Mouse (Mus musculus): ENCODE measurements around the gene Prkg2. TPM values are rescaled to one million over a fixed set of nuclear protein-coding genes. Genes with fewer than 3 reads are reported as not detected.

Gene Prkg2
- polyA plus RNA-seq, 1 experiment from 2014 or later: 3.0 TPM

DNA sequence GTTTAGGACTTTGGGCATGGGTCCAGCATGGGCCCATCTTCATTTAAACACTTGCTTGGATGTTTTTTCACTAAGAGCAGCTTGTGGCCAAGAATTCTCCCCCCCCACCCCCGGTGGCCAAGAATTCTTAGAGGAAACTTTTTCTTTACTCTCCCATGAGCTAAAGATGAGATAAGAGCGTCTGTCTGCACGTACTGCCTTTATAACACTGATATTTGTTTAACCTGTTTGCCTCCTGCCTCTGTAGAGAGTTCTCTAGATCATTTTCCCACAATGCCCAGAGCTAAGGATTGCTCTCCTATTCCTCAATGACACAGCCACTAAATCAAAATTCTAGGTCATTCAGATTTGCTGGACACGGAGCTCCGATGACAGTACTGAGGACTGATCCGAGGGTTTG lies 72.8 kb downstream of the Prkg2 start:
- Histone ChIP-seq H3K27ac (replicated peaks; ENCODE audit: low read depth, low read length) (no peak overlapping the region), H3K4me1 (ENCODE audit: control insufficient read depth, insufficient read depth, low read length) (no peaks in the 10 kb centered on the region), H3K27me3 (replicated peaks; ENCODE audit: control insufficient read depth, insufficient read depth, low read length) (no peaks in the 10 kb centered on the region), H3K9me3 (ENCODE audit: control insufficient read depth, low read length) (no peaks in the 10 kb centered on the region), H3K36me3 (ENCODE audit: control insufficient read depth, insufficient read depth, low read length) (no peaks in the 10 kb centered on the region), H3K9ac (ENCODE audit: low read depth, low read length) (no peak overlapping the region), H3K4me3 (ENCODE audit: low read depth, low read length) (no peak overlapping the region), H3K4me2 (ENCODE audit: low read depth, low read length) (no peak overlapping the region)
- no peak for DNase-seq (ENCODE audit: low spot score)
- no peak for ATAC-seq (ENCODE audit: low read depth)
- WGBS: 69% methylated on average over 6 of the region's 6 CpGs

GRCm38 (mm10) chr5:98962472-98962871 lies 74.7 kb downstream of the Prkg2 start:
- H3K4me2 ChIP-seq (ENCODE audit: low read depth, low read length): no peak overlapping the region
- WGBS: 68% methylated on average over 2 of the region's 2 CpGs
- no peak overlapping the region for H3K9ac ChIP-seq (ENCODE audit: low read depth, low read length)
- H3K36me3 ChIP-seq (ENCODE audit: control insufficient read depth, insufficient read depth, low read length): no peaks in the 10 kb centered on the region
- no peaks in the 10 kb centered on the region for H3K9me3 ChIP-seq (ENCODE audit: control insufficient read depth, low read length)
- H3K4me3 ChIP-seq (ENCODE audit: low read depth, low read length): no peak overlapping the region
- 0 out of 2 replicates have a peak, but pooled peaks cover 3% of the 10 kb centered on the region for H3K4me1 ChIP-seq (ENCODE audit: control insufficient read depth, insufficient read depth, low read length)
- DNase-seq (ENCODE audit: low spot score): no peak
- no peak overlapping the region for H3K27ac ChIP-seq (replicated peaks; ENCODE audit: low read depth, low read length)
- H3K27me3 ChIP-seq (replicated peaks; ENCODE audit: control insufficient read depth, insufficient read depth, low read length): no peaks in the 10 kb centered on the region
- no peak for ATAC-seq (ENCODE audit: low read depth)

DNA sequence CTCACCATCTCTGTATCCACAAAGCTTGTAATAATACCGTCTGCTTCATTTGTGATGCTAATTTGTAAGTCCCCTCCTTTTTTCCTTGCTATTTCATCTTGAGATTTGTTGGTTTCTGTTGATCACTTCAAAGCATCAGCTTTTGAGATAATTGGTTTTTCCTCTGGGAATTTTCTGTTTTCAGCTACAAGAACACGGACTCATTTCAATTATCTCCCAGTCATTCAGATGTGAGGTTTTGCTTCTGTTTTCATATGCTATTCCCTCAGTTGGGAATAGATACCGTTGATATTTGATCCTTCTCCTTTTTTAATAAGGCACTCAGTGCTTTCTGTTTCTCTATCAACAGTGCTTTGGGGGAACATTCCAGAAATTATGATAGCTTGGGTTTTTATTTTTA lies 81.6 kb downstream of the Prkg2 start:
- 40% methylated on average over 3 of the region's 3 CpGs for WGBS

DNA sequence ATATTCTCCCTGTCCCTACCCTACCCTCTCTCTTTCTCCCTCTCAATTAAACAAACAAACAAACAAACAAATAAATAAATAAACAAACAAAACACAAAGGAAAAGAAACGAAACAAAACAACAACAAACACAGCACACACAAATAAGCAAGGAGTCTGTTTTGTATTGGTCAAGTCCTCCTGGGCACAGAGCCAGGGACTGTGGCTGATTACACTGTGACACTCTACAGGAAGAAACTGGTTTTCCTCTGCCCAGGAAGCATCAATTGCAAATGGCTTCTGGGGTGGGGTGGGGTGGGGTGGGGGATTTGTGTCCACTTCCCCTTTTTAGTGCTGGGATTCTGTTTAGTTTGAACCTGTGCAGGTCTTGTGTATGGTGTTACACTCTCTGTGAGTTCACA lies 83.8 kb downstream of the Prkg2 start:
- Histone ChIP-seq H3K4me3 (ENCODE audit: low read depth, low read length) (no peak overlapping the region), H3K4me1 (ENCODE audit: control insufficient read depth, insufficient read depth, low read length) (no peaks in the 10 kb centered on the region), H3K4me2 (ENCODE audit: low read depth, low read length) (no peak overlapping the region), H3K27ac (replicated peaks; ENCODE audit: low read depth, low read length) (no peak overlapping the region), H3K27me3 (replicated peaks; ENCODE audit: control insufficient read depth, insufficient read depth, low read length) (no peaks in the 10 kb centered on the region), H3K36me3 (ENCODE audit: control insufficient read depth, insufficient read depth, low read length) (no peaks in the 10 kb centered on the region), H3K9me3 (ENCODE audit: control insufficient read depth, low read length) (no peaks in the 10 kb centered on the region), H3K9ac (ENCODE audit: low read depth, low read length) (no peak overlapping the region)
- ATAC-seq (ENCODE audit: low read depth) (no peak), DNase-seq (ENCODE audit: low spot score) (peak; percentile 28)
- 51% methylated on average over 1 of the region's 1 CpGs for WGBS

More for the DNA sequence above, 81.6 kb downstream of the Prkg2 start:
- ATAC-seq (ENCODE audit: low read depth) (peak; percentile 47; the same call in 1 of the 2 replicates), DNase-seq (ENCODE audit: low spot score) (no peak)
- no peaks in the 10 kb centered on the region for H3K36me3 ChIP-seq (ENCODE audit: control insufficient read depth, insufficient read depth, low read length)
- H3K9ac ChIP-seq (ENCODE audit: low read depth, low read length): no peak overlapping the region
- H3K9me3 ChIP-seq (ENCODE audit: control insufficient read depth, low read length): no peaks in the 10 kb centered on the region
- no peak overlapping the region for H3K27ac ChIP-seq (replicated peaks; ENCODE audit: low read depth, low read length)
- no peak overlapping the region for H3K4me3 ChIP-seq (ENCODE audit: low read depth, low read length)
- no peak overlapping the region for H3K4me2 ChIP-seq (ENCODE audit: low read depth, low read length)
- H3K27me3 ChIP-seq (replicated peaks; ENCODE audit: control insufficient read depth, insufficient read depth, low read length): no peaks in the 10 kb centered on the region
- H3K4me1 ChIP-seq (ENCODE audit: control insufficient read depth, insufficient read depth, low read length): 0 out of 2 replicates have a peak, but pooled peaks cover 3% of the 10 kb centered on the region

- Histone ChIP-seq H3K9me3 (ENCODE audit: control insufficient read depth, low read length) (no peaks in the 10 kb centered on the region), H3K4me1 (ENCODE audit: control insufficient read depth, insufficient read depth, low read length) (no peaks in the 10 kb centered on the region), H3K36me3 (ENCODE audit: control insufficient read depth, insufficient read depth, low read length) (no peaks in the 10 kb centered on the region), H3K4me2 (ENCODE audit: low read depth, low read length) (no peak overlapping the region), H3K4me3 (ENCODE audit: low read depth, low read length) (no peak overlapping the region), H3K27ac (replicated peaks; ENCODE audit: low read depth, low read length) (no peak overlapping the region), H3K9ac (ENCODE audit: low read depth, low read length) (no peak overlapping the region), H3K27me3 (replicated peaks; ENCODE audit: control insufficient read depth, insufficient read depth, low read length) (no peaks in the 10 kb centered on the region)
- ATAC-seq (ENCODE audit: low read depth) (no peak), DNase-seq (ENCODE audit: low spot score) (no peak)
- WGBS: 89% methylated on average over 4 of the region's 4 CpGs
Observed at GRCm38 (mm10) chr5:98951566-98951965, 85.6 kb downstream of the Prkg2 start.

DNA sequence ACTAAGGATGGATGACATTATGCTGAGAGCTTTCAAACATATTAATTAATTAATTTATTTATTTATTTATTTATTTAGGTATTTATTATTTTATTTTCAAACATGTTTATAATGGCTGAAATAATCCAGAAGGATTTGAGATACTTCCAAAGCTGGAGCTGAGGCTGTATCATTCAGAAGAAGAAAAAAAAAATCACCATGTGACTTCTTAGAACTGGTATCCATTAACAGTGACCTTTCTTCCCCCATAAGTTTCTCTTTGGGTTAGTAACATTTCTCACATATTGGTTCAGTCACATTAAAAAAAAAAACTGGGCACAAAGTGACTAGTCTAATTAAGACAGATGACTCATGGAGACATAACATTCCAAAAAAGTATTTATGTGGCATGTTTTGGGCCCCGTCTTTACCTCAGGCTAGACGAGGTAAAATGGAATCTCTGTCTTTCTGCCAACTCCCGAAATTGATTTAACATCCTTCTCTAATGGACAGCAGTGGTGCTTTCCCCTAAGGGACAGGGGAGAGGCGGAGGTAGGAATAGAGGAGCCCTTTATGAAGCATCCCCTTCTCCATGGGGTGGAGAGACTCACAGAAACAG lies 86.6 kb downstream of the Prkg2 start:
- no peak for ATAC-seq (ENCODE audit: low read depth)
- WGBS: 41% methylated on average over 4 of the region's 4 CpGs
- Histone ChIP-seq H3K9me3 (ENCODE audit: control insufficient read depth, low read length) (no peaks in the 10 kb centered on the region), H3K9ac (ENCODE audit: low read depth, low read length) (no peak overlapping the region), H3K36me3 (ENCODE audit: control insufficient read depth, insufficient read depth, low read length) (no peaks in the 10 kb centered on the region), H3K27me3 (replicated peaks; ENCODE audit: control insufficient read depth, insufficient read depth, low read length) (no peaks in the 10 kb centered on the region), H3K4me1 (ENCODE audit: control insufficient read depth, insufficient read depth, low read length) (no peaks in the 10 kb centered on the region), H3K4me2 (ENCODE audit: low read depth, low read length) (no peak overlapping the region), H3K27ac (replicated peaks; ENCODE audit: low read depth, low read length) (no peak overlapping the region), H3K4me3 (ENCODE audit: low read depth, low read length) (no peak overlapping the region)
- peak; percentile 45 for DNase-seq (ENCODE audit: low spot score)

GRCm38 (mm10) chr5:98949784-98950183 lies 87.4 kb downstream of the Prkg2 start:
- DNase-seq (ENCODE audit: low spot score) (no peak), ATAC-seq (ENCODE audit: low read depth) (no peak)
- H3K4me3 ChIP-seq (ENCODE audit: low read depth, low read length): no peak overlapping the region
- H3K9ac ChIP-seq (ENCODE audit: low read depth, low read length): no peak overlapping the region
- no peaks in the 10 kb centered on the region for H3K27me3 ChIP-seq (replicated peaks; ENCODE audit: control insufficient read depth, insufficient read depth, low read length)
- H3K36me3 ChIP-seq (ENCODE audit: control insufficient read depth, insufficient read depth, low read length): no peaks in the 10 kb centered on the region
- 84% methylated on average over 10 of the region's 10 CpGs for WGBS
- H3K27ac ChIP-seq (replicated peaks; ENCODE audit: low read depth, low read length): no peak overlapping the region
- no peaks in the 10 kb centered on the region for H3K9me3 ChIP-seq (ENCODE audit: control insufficient read depth, low read length)
- no peaks in the 10 kb centered on the region for H3K4me1 ChIP-seq (ENCODE audit: control insufficient read depth, insufficient read depth, low read length)
- no peak overlapping the region for H3K4me2 ChIP-seq (ENCODE audit: low read depth, low read length)

- Histone ChIP-seq H3K36me3 (ENCODE audit: control insufficient read depth, insufficient read depth, low read length) (no peaks in the 10 kb centered on the region), H3K4me3 (ENCODE audit: low read depth, low read length) (no peak overlapping the region), H3K27me3 (replicated peaks; ENCODE audit: control insufficient read depth, insufficient read depth, low read length) (no peaks in the 10 kb centered on the region), H3K27ac (replicated peaks; ENCODE audit: low read depth, low read length) (no peak overlapping the region), H3K4me2 (ENCODE audit: low read depth, low read length) (no peak overlapping the region), H3K9ac (ENCODE audit: low read depth, low read length) (no peak overlapping the region), H3K4me1 (ENCODE audit: control insufficient read depth, insufficient read depth, low read length) (no peaks in the 10 kb centered on the region), H3K9me3 (ENCODE audit: control insufficient read depth, low read length) (no peaks in the 10 kb centered on the region)
- ATAC-seq (ENCODE audit: low read depth) (no peak), DNase-seq (ENCODE audit: low spot score) (no peak)
- WGBS: 96% methylated on average over 20 of the region's 20 CpGs
Observed at GRCm38 (mm10) chr5:98946656-98947055, 90.5 kb downstream of the Prkg2 start.

GRCm38 (mm10) chr5:98946117-98946620 lies 91.0 kb downstream of the Prkg2 start:
- Histone ChIP-seq H3K9me3 (ENCODE audit: control insufficient read depth, low read length) (no peaks in the 10 kb centered on the region), H3K27ac (replicated peaks; ENCODE audit: low read depth, low read length) (no peak overlapping the region), H3K4me2 (ENCODE audit: low read depth, low read length) (no peak overlapping the region), H3K27me3 (replicated peaks; ENCODE audit: control insufficient read depth, insufficient read depth, low read length) (no peaks in the 10 kb centered on the region), H3K9ac (ENCODE audit: low read depth, low read length) (no peak overlapping the region), H3K4me1 (ENCODE audit: control insufficient read depth, insufficient read depth, low read length) (no peaks in the 10 kb centered on the region), H3K4me3 (ENCODE audit: low read depth, low read length) (no peak overlapping the region), H3K36me3 (ENCODE audit: control insufficient read depth, insufficient read depth, low read length) (no peaks in the 10 kb centered on the region)
- DNase-seq (ENCODE audit: low spot score): no peak
- no peak for ATAC-seq (ENCODE audit: low read depth)
- 66% methylated on average over 4 of the region's 4 CpGs for WGBS

Measured in embryonic facial prominence, embryonic 14.5 days (tissue).